Mouse (Mus musculus) midbrain, embryonic 16.5 days (tissue): ENCODE results near the gene Skap1. TPM values are rescaled to one million over a fixed set of nuclear protein-coding genes. Genes with fewer than 3 reads are reported as not detected.

Source experiments
- ATAC-seq: fragments of 200-750 bp; cut with Nextera tagmentation; 2 replicates; pipeline ENCODE4 v1.8.0; 2017; ENCODE audit warnings: moderate TSS enrichment
- H3K27ac ChIP-seq: fragments of 300-500 bp; sonication (generic); 2 replicates; pipeline ENCODE4 v1.5.1; 2014; ENCODE audit warnings: mild to moderate bottlenecking, low read length, mixed read lengths
- H3K27me3 ChIP-seq: fragments of 300-500 bp; sonication (generic); 2 replicates; pipeline ENCODE4 v1.6.1; 2014; ENCODE audit warnings: low read depth, low read length, mixed read lengths; ENCODE audit not compliant: control insufficient read depth, insufficient read depth
- H3K36me3 ChIP-seq: fragments of 300-500 bp; sonication (generic); 2 replicates; pipeline ENCODE4 v1.6.1; 2014; ENCODE audit warnings: mild to moderate bottlenecking, low read length, moderate library complexity, mixed read lengths; ENCODE audit not compliant: control insufficient read depth, insufficient read depth
- H3K4me1 ChIP-seq: fragments of 300-500 bp; sonication (generic); 2 replicates; pipeline ENCODE4 v1.6.1; 2014; ENCODE audit warnings: mild to moderate bottlenecking, low read length, mixed read lengths; ENCODE audit not compliant: control insufficient read depth, insufficient read depth
- H3K4me2 ChIP-seq: fragments of 300-500 bp; sonication (generic); 2 replicates; pipeline ENCODE4 v1.6.1; 2014; ENCODE audit warnings: mild to moderate bottlenecking, low read length, mixed read lengths
- H3K4me3 ChIP-seq: fragments of 300-500 bp; sonication (generic); 2 replicates; pipeline ENCODE4 v1.5.1; 2014; ENCODE audit warnings: low read depth, mild to moderate bottlenecking, low read length, moderate library complexity, mixed read lengths
- H3K9ac ChIP-seq: fragments of 300-500 bp; sonication (generic); 2 replicates; pipeline ENCODE4 v1.6.1; 2014; ENCODE audit warnings: low read depth, low read length, mixed read lengths
- H3K9me3 ChIP-seq: fragments of 300-500 bp; sonication (generic); replicated peaks from 2 replicates; pipeline ENCODE4 v1.6.1; 2014; ENCODE audit warnings: mild to moderate bottlenecking, low read length, mixed read lengths; ENCODE audit not compliant: control insufficient read depth, poor library complexity, severe bottlenecking
- WGBS: fragments of 180-500 bp; shearing (Covaris S2); extraction: QIAGEN DNeasy Blood & Tissue Kit; methylation state at CpG from one replicate; pipeline ENCODE4 v1.1.7; 2014; 5-methylcytosine and 5-hydroxymethylcytosine counted together
- polyA plus RNA-seq: library from polyadenylated mRNA; unstranded; fragments of >200 nt; fragmentation: Nextera tagmentation; extraction: Ambion mirVana; gene quantifications from 2 replicates; pipeline ENCODE4 v1.2.1, GENCODE M21; 2015

Gene Skap1
- polyA plus RNA-seq, 1 experiment from 2014 or later: 3.6 TPM

DNA sequence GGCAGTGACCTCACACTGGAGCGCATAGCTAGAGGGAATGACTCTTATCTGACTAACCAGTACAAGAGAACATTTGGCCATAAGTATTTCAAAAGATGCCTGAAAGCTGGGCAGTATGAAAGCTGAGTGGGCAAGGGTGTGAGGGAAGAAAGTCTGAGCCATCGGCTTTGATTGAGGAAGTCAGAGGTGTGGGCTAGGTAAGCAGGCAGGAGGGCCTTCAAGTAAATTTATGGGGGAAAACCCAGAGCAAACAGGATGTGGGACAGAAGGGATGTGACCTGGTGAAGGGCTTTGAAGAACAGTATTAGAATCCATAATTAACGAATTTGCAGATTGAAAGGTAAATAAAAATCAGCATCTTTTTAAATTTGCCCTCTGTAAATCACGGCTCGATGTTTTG, 95.8 kb downstream of the Skap1 start:
- 84% methylated on average over 5 of the region's 5 CpGs for WGBS
- 0 out of 2 replicates have a peak, but pooled peaks cover 2% of the 10 kb centered on the region for H3K27me3 ChIP-seq

DNA sequence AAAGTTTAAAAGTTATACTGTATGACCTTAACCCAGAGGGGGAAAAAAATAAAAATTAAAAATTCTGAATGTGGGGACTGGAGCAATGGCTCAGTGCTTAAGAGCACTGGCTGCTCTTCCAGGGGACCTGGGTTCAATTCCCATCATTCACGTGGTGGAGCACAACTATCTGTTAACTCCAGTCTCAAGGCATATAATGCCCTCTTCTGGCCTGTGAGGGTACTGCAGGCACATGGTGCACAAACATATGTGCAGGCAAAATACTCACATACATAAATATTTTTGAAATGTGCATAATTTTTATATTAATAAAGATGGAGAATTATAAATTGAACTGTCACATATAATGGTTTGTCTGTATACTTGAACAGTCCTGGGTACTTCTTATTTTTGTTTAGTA, 99.7 kb downstream of the Skap1 start:
- no peak overlapping the region for H3K4me2 ChIP-seq
- no peak overlapping the region for H3K4me3 ChIP-seq
- H3K36me3 ChIP-seq: no peaks in the 10 kb centered on the region
- H3K9ac ChIP-seq: no peak overlapping the region
- no peak for ATAC-seq
- no peaks in the 10 kb centered on the region for H3K4me1 ChIP-seq
- no peaks in the 10 kb centered on the region for H3K27me3 ChIP-seq
- 43% methylated on average over 1 of the region's 1 CpGs for WGBS
- no peaks in the 10 kb centered on the region for H3K9me3 ChIP-seq
- no peak overlapping the region for H3K27ac ChIP-seq

More for the DNA sequence above, 95.8 kb downstream of the Skap1 start:
- Histone ChIP-seq H3K27ac (no peak overlapping the region), H3K4me1 (no peaks in the 10 kb centered on the region), H3K4me2 (no peak overlapping the region), H3K36me3 (no peaks in the 10 kb centered on the region), H3K9me3 (no peaks in the 10 kb centered on the region), H3K4me3 (no peak overlapping the region), H3K9ac (no peak overlapping the region)
- ATAC-seq: no peak

DNA sequence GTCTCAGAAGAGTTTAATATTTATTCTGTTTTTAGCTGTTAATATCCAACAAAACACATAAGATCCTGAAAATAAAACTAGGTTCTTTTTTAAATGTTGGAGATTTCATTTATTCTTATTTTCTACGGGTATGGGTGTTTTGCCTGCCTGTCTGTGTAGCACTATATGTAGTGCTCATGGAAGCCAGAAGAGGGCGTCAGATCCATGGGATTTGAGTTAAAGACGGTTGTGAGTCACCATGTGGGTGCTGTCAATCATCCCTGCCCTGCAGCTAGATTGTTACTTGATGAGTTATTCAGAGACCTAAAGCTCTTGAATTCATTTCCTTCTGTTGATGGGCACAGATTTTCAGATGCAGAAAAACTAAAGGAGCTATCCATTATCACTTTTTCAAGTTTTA, 108.1 kb downstream of the Skap1 start:
- H3K4me3 ChIP-seq: no peak overlapping the region
- no peak overlapping the region for H3K9ac ChIP-seq
- H3K36me3 ChIP-seq: no peaks in the 10 kb centered on the region
- H3K9me3 ChIP-seq: no peaks in the 10 kb centered on the region
- H3K4me1 ChIP-seq: peaks cover 5% of the 10 kb centered on the region
- ATAC-seq: no peak
- WGBS: 37% methylated on average over 3 of the region's 3 CpGs
- no peak overlapping the region for H3K27ac ChIP-seq
- H3K27me3 ChIP-seq: no peaks in the 10 kb centered on the region
- no peak overlapping the region for H3K4me2 ChIP-seq

DNA sequence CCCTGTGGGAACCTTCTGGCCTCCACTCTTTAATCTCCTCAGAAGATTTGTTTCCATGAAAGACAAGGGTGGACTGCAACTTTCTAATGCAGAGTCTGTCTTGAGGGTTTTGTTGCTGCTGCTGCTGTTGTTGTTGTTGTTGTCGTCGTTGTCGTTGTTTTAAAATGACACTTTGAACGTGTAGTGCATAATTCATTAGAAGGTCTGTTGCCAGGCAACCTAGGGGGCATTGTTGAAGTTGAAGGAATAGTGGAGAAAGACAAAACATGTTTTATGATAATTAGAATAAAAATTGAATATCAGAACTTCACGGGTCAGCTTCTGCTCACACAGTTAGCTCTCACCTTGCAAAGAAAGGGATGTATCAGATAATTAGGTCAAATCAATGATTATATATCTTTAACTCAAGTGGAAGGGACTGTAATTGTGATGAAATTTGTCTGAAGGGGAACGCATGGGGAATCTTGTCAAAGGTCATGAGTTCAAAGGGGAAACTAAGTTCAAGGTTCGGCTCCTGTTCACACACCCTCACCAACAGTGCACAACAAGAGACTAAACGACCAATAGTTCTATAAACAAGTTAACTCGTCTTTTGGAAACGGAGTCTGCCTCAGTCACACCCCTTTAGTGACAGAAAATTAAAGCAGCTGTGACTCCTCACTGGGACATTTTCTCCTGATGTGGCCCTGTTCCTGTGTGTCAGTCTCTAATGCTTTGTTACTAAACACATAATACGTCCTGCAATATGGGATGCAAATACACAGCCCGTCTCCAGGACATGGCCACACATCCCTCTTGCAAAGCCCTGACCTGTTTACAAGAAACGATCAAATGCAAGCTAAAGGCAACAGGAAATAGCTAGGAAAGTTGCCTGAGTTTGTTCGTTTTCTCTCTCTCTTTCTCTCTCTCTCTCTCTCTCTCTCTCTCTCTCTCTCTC, 112.4 kb downstream of the Skap1 start:
- Histone ChIP-seq H3K27me3 (no peaks in the 10 kb centered on the region), H3K4me3 (no peak overlapping the region), H3K4me1 (peaks cover 15% of the 10 kb centered on the region), H3K9me3 (no peaks in the 10 kb centered on the region), H3K4me2 (no peak overlapping the region), H3K9ac (no peak overlapping the region), H3K27ac (no peak overlapping the region), H3K36me3 (no peaks in the 10 kb centered on the region)
- ATAC-seq: no peak
- WGBS: 30% methylated on average over 14 of the region's 14 CpGs

DNA sequence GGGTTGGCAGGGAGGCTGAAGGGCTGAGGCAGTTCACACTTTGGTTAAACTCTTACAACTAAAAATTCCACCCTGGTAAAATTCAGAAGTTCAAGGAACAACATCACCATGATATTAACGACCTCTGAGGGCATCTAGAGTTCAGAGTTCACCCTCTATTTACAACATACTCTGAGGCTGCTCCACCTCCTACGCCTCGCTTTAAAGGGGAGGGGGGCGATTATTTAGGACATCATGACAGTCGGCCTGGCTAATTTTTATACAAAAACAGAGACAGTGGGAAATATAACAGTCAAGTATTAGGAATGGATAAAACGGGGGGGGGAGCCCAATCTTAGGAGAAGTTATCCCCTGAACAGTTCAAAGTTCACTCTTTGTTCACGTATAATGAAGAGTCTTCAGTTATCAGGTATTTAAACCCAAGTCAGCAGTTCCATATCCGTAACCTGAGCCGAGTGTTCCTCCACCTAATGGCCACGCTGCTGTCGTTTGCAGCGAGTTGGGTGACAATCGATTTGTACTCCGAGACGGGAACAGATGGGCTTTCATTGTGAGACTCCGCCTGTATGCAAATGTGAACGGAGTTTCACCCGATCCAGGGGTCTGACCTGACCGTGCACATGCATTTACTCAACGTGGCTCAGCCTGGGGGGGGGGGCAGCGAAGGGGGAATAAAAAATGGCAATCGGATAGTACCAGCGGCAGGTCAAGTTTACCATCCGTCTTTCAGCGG, 114.3 kb downstream of the Skap1 start:
- 13% methylated on average over 25 of the region's 25 CpGs for WGBS
- H3K27me3 ChIP-seq: no peaks in the 10 kb centered on the region
- no peaks in the 10 kb centered on the region for H3K9me3 ChIP-seq
- H3K4me1 ChIP-seq: peaks cover 17% of the 10 kb centered on the region
- H3K9ac ChIP-seq: peak overlapping the region; percentile 32; the same call in 1 of the 2 replicates
- H3K4me3 ChIP-seq: peak overlapping the region; percentile 17; the same call in 1 of the 2 replicates
- no peaks in the 10 kb centered on the region for H3K36me3 ChIP-seq
- H3K4me2 ChIP-seq: peak overlapping the region; percentile 47
- no peak overlapping the region for H3K27ac ChIP-seq
- ATAC-seq: no peak

DNA sequence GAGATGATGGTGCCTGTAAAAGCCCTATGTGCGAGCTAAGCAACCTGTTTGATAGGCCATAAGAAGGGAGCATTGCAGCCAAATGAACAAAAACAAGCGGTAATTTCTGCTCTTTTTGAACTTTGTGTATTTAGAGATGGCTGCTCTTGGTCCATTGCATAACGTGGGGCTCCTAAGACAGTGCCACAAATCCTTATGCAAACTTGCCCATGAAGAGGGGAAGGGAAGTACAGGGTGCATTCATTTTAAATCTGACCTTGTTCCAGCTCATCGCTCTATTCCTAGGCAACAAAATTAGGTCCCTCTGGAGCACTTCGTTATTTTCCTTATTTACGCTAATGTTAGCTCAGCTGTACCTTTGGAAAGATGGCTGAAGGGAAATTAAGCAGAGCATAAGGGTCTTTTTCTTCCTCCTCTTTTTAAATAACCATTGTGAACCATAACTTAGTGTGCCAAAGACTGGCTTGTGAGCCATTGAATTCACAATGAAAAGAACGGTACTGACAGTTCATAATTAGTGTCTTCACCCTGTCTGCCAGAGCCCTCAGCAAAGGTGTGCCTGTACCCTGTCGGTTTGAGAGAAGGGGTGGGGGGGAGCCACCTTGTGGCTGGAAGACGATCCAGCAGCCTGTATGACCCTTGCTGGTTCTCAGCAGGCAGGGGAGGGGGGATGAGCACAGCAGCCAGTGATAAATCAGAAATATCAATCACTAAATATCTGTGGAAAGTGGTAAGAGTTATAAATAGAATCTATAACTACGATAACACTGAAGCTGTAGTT, 117.4 kb downstream of the Skap1 start:
- Histone ChIP-seq H3K36me3 (no peaks in the 10 kb centered on the region), H3K27me3 (no peaks in the 10 kb centered on the region), H3K27ac (no peak overlapping the region), H3K9ac (no peak overlapping the region), H3K9me3 (no peaks in the 10 kb centered on the region), H3K4me1 (peaks cover 12% of the 10 kb centered on the region; the same call in 1 of the 2 replicates), H3K4me3 (no peak overlapping the region), H3K4me2 (no peak overlapping the region)
- 48% methylated on average over 10 of the region's 10 CpGs for WGBS
- no peak for ATAC-seq

DNA sequence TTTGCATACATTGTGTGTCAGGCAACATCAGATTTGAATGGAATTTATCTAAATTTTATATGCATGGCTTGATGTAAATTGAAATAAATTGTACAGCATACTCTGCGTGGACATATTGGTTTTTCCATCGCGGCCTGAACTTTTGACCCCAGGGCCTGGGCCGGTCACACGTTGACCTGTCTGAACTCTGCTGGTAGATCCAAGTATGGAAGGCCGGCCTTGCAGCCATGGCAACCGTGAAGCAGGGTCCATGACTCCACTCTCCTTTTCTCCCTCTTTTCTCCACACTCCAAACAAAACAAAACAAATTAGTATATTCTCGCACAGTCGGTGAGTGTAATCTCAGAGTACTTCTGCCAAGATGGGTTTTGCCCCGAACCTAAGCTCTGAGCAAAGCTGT, 118.2 kb downstream of the Skap1 start:
- Histone ChIP-seq H3K27ac (no peak overlapping the region), H3K4me3 (no peak overlapping the region), H3K36me3 (no peaks in the 10 kb centered on the region), H3K4me2 (no peak overlapping the region), H3K27me3 (no peaks in the 10 kb centered on the region), H3K9ac (no peak overlapping the region), H3K4me1 (peaks cover 12% of the 10 kb centered on the region; the same call in 1 of the 2 replicates), H3K9me3 (no peaks in the 10 kb centered on the region)
- no peak for ATAC-seq
- 10% methylated on average over 10 of the region's 10 CpGs for WGBS

DNA sequence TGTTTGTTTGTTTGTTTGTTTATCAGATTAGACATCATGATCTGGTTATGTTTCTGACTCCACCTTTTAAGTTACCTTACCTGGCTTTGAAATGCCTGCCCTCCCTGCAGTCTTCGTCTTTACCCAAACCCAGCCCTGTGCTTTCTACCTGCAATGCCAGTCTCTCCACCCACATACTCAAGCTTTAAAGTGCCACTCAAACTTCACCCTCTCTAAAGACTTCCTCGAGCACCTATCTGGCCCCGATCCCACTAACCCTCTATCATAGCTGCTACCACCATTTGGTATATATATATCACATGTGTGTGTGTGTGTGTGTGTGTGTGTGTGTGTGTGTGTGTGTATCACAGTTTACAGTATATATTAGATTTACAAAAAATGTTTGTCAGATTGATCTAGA, 125.4 kb downstream of the Skap1 start:
- Histone ChIP-seq H3K27ac (no peak overlapping the region), H3K4me3 (no peak overlapping the region), H3K4me1 (no peaks in the 10 kb centered on the region), H3K9ac (no peak overlapping the region), H3K4me2 (no peak overlapping the region), H3K9me3 (no peaks in the 10 kb centered on the region), H3K36me3 (no peaks in the 10 kb centered on the region), H3K27me3 (no peaks in the 10 kb centered on the region)
- WGBS: 85% methylated on average over 3 of the region's 3 CpGs
- no peak for ATAC-seq
